Mouse (Mus musculus): Measurements from ENCODE around the gene Adam23.
"Not testable (repeated sequence)": the region's sequence is repeated elsewhere in the genome, so short reads cannot be mapped to it uniquely, and the experiment has no call there.

Gene Adam23

DNA sequence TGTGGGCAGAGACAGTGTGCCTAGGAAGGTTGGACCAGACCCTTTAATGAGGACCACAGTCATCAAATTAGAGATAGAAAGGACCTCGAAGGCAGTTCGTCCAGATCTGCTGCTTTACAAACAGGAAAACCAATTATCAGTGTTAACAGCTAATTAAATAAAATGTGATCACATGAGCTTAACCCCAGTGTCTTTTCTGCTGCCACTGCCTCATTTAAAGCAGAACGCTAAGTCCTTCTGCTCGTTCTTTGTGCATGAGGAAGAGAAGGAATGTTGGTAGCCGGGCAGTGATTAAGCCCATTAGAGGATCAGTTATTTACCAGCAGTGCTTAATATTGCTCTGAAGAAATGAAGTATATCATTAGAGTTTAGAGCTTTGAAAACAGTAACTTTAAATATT lies 131.1 kb downstream of the Adam23 start:
- peak; percentile 22 for DNase-seq (ENCODE audit: low spot score)

DNA sequence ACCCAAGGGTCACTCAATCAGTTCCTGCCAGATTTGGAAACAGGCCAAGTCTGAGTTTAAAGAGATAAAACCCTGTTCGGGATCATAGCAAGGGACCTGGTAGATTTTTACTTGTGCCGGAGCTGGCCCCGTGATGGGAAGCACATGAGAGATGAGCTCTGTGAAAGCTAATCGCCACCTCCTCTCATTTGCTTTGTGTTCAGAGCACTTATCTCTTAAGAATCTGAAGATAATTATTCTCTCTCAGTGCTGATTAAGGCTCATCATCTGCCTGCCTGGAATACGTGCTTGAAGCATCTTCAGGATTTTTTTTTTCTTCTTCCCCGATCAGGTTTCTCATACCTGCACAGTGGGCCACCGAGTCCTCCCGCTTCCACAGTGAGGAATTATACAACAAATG lies 133.5 kb downstream of the Adam23 start:
- DNase-seq (ENCODE audit: low spot score): no peak

GRCm38 (mm10) chr1:63586869-63587268 lies 141.2 kb downstream of the Adam23 start:
- peak; percentile 6 for DNase-seq (ENCODE audit: low spot score)

GRCm38 (mm10) chr1:63603870-63604500 lies 158.3 kb downstream of the Adam23 start:
- no peak for DNase-seq (ENCODE audit: low spot score)

GRCm38 (mm10) chr1:63609613-63610012 lies 163.9 kb downstream of the Adam23 start:
- DNase-seq (ENCODE audit: low spot score): no peak

- DNase-seq (ENCODE audit: low spot score): no peak
These were observed 168.9 kb downstream of the Adam23 start for GRCm38 (mm10) chr1:63614594-63614993.

DNA sequence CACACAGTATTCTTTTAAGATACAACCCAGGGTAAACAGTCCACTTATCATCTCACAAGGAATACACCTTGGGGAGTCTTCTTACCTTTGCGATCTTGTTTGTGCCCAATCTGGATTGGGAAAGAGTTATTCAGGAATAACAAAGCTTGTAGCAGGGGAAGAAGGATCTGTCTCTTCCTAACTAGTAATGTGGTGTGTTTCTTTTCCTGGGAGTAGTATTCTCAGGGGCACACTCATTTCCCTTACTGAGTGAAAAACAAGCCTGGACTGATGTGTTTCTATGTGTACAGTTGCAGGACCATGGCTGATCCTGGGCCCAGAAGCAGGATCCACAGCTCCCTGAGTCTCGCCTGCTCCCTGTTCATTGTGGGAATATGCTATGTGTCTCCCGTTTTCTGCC lies 170.0 kb downstream of the Adam23 start, which contains the start of gene Gm39653:
Gene Gm39653, plus strand, starts transcription at position 301 of the 400 bp plus-strand sequence.
- no peak for DNase-seq (ENCODE audit: low spot score)

- no peak for DNase-seq (ENCODE audit: low spot score)
These were observed 182.5 kb downstream of the Adam23 start for GRCm38 (mm10) chr1:63628211-63628610.

DNA sequence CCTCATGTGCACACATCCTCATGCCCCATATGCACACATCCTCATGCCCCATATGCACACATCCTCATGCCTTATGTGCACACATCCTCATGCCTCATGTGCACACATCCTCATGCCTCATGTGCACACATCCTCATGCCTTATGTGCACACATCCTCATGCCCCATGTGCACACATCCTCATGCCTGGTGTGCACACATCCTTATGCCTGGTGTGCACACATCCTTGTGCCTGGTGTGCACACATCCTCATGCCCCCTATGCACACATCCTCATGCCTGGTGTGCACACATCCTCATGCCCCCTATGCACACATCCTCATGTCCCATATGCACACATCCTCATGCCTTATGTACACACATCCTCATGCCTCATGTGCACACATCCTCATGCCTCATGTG lies 184.7 kb downstream of the Adam23 start:
- not testable (repeated sequence) for DNase-seq (ENCODE audit: low spot score)

- no peak for DNase-seq (ENCODE audit: low spot score)
These were observed 194.2 kb downstream of the Adam23 start for GRCm38 (mm10) chr1:63639921-63640320.

All from MN1 (cell line).